Mouse (Mus musculus) c-Kit-positive CD71-negative TER-119-negative erythroid progenitor cells, embryonic 14.5 days (primary cell): ENCODE results near the gene Dnah2.

Source experiments
- DNase-seq: peaks from one replicate; pipeline ENCODE4 v3.0.0-alpha.2; 2013; ENCODE audit warnings: low read depth

Gene Dnah2

DNA sequence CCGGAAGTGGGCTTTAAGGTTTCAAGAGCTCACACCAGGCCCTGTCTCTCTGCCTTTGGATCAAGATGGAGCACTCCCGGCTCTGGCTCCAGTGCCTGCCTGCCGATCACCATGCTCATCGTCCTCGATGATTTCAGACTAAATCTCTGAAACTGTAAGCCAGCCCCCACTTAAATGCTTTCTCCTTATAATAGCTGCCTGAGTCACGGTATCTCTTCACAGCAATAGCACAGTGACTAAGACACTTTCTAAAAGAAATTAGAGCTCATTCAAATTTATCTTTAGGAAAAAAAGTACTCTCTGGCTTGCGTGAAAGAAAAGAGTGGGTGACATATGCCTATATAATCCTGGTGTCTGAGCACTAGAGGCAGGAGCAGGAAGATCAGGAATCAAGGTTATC is 84.9 kb downstream of the Dnah2 start:
- DNase-seq, result no peak

DNA sequence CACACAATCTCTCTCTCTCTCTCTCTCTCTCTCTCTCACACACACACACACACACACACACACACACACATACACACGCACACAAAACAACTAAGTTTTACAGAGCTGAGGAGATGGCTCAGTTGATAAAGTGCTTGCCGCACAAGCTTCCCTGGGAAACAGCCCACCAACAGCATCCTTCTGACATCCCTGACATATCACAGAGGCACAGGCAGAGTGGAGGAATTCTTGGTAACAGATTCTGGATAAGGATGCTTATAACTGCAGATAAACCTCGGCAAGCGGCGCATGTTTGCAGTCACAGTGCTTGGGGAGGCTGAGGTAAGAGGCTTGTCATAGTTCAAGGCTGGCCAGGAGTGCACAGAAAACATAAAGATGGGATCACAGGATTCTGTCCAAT is 87.3 kb downstream of the Dnah2 start:
- no peak for DNase-seq

DNA sequence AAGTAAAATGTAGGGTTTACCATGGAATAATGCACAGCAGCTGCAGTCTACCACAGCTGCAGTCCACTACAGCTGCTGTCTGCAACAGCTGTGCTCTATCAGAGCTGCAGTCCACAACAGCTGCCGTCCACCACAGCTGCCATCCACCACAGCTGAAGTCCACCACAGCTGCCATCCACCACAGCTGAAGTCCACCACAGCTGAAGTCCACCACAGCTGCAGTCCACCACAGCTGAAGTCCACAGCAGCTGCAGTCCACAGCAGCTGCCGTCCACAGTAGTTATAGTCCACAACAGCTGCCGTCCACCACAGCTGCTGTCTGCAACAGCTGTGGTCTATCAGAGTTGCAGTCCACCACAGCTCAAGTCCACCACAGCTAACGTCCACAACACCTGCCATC is 89.0 kb downstream of the Dnah2 start:
- no peak for DNase-seq

DNA sequence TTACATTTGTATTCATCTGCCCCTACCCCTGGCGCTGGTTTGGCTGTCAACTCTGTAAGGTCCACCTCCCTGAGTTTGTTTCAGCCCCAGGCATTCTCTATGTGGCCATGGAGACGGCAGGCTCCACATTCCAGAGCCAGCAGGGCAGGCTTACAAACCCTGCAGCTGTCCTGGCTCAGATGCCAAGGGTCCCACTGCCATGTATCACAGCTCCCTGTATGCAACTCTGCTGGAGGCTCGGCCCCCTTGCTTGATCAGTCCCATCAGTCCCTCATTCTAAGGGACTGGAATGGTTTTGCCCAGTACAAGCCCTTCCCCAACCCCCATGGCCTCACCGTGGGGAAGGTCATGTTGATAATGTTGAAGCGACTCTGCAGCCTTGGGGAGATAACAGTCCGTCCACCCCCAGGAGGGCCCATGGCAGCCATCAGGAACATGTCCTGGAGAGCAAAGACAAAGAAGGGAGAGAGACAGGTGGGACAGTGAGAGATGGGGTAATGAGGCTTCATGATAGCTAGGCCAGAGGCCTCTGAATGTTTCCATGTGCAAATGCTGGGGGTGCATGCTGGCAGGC is 91.8 kb downstream of the Dnah2 start:
- no peak for DNase-seq

DNA sequence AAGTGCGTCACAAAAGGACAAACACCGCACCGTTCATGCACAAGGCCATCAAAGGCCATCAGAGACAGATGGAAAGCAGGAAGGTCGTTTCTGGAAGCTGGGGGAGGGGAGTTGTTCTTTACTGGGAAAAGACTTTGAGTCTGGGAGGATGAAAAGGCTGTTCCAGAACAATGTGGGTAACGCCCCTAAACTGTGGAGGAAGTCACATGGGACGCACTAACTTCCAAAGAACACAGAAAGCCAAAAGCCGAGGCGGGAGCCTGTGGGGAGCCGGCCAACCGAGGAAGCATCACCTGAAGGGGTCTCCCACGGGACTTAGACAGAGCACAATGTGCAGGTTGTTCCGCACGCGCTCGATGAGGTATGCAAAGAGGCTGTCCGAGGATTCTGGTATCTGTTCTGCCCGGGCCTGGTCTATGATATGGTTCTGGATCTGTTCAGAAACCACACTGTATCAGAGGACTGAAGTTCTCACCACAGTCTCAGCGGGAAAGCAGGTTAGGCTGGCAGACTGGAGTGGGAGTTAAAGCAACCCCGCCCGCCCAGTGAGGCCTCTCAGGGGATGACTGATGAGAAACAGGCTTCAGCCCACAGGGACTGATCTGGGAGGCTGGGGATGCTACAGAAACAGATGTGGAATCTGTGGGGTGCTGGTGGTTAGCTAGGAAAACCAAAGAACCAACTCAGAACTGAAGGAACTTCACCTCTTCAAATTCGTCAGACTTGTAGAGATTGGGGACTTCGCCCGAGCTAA is 96.6 kb downstream of the Dnah2 start:
- no peak for DNase-seq

DNA sequence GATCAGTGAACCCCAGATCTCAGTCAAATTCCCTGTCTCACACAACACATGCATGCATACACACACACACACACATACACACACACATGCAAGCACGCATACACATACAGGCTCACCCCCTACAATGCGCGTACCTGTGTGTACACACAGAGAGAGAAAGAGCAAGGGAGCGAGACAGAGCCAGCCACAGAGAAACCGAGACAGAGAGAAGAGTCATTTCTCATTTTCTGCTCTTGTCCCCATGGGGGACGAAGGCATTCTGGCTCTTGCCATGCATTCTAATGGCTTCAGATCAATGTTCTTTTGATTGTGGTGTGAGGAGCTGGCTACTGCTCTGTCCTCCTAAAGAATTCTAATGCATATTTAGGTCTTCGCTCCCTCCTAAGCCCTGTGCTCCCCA is 101.6 kb downstream of the Dnah2 start:
- DNase-seq, result no peak

DNA sequence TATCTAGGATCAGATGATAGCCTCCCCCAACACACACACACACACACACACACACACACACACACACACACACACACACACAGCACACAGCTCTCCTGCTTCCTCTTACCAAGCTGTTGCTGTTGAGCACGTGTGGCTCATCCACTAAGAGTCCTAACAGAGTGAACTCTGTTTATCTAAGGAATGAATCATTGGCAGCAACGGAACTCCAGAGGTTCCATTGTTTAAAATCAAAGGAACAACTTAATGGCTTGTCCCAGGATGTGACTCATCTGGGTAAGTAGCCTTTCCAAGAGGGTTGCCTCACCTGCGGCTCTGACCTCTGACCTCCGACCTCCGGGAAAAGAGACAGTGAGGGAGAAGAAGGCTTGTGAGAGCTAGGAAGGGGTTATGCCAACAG is 105.6 kb downstream of the Dnah2 start:
- DNase-seq, result no peak

DNA sequence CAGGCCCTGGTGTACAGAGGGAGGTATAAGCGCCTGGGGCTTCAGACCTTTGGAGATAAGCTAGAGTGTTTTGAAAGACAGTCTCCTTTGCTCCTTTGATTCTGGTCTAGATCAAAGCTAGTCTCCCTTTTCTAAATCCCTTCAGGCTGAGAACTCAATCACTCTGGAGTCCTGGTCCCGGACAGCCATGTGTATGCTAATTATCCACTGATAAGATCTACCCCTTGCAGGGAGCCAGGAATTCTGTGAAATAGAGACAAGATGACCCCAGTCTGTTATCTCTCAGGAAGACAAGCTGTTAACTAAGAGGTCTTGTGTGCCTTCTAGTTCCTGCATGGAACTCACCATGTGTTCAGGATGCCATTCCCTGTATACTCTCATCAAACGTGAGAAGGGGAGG is 111.6 kb downstream of the Dnah2 start:
- DNase-seq, result no peak

DNA sequence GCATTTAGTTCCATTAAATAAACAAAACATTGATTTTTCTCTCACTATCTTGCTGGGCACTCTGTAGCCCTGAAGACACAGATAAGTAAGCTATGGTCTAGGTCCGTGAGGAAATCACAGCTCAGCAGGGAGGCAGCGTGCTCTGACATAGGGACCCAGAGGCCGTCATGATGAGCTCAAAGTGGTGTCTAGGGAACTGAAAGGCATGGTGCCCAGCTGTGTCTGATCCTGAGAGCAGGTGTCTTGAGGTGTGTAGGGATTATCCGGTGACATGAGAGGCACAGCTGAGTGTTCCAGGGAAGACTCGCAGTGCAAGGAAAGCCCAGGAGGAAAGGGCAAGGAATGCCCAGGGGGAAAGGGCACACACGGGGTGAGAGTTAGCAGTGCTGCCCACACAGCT is 115.7 kb downstream of the Dnah2 start:
- DNase-seq, result no peak

DNA sequence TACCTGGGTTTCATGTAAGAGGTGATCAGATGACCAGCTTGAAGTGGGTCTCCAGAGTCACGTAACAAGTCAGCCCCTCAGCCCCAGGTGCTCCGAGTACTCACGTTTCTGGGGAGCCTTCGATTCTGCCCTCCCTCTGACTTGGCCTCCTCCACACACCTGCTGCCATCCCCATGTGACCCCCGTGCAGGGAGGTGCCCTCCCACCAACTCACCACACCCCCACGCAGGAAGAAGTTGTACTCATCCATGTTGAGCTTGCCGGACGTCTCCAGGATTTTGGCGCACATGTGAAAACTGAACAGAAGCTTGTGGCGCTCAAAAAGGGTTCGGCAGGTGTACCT is 116.3 kb downstream of the Dnah2 start:
- DNase-seq, result no peak

DNA sequence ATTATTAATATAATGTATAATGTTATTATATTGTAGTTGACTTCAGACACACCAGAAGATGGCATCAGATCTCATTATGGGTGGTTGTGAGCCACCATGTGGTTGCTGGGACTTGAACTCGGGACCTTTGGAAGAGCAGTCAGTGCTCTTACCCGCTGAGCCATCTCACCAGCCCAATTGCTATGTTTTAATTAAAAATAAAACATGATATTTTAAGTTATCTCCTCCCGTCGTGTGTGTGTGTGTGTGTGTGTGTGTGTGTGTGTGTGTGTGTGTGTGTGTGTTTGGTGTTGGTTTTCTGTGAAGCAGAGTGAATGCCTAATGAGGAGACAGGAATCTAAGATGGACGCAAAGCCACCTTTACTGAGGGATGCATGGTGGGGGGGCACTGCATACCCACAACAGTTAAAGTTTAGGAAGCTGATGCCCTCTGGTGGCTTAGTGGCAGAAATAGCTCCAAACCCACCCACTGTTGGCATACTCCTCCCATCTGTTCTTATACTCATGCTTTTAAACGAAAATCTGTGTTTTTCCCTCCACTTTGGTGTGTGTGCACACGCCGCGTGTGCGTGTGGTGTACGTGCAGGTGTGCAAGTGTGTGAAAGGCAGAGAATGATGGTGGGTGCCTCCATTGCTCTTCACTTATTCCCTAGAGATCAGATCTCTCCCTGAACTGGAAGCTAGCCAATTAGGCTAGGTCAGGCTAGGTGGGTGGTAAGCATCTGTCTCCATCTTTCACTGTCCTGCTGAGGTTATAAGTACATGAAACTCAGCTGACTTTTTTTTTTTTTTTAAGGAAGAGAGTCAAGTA is 116.9 kb downstream of the Dnah2 start:
- DNase-seq, result no peak

DNA sequence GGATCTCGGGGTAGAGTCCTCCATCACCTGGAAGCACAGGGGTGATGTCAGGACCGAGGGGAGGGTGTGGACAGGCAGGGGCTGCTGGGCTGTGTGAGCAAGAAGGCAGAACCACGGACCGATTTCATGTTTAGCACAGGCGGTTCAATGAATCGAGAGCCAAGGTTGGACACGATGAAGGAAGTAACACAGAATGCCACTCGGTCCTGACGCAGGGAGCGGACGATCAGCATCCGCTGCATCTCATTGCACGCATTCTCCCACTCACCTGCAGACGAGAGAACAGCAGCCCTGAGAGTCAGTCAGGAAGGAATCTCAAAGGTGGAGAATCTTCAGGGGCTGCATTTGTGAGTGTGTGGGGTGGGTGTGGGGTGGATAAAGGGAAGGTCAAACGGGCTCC is 118.3 kb downstream of the Dnah2 start:
- no peak for DNase-seq

DNA sequence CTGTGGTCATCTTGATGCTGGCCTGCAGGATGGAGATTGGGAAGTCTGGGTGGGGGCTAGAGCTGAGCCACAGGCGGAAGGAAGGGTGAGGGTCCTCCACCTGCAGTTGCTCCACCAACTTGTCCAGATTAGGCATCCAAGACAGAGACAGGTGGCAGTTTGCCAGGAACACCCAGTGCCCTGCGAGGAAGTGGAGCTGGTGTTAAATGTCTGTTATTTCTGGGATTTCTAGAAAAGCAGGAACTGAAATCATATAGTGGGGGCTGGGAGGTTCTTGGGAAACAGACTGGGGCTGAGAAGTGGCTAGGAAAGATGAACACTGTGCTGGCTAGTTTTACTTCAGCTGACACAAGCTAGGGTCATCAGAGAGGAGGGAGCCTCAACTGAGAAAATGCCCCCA is 119.6 kb downstream of the Dnah2 start:
- DNase-seq, result no peak

DNA sequence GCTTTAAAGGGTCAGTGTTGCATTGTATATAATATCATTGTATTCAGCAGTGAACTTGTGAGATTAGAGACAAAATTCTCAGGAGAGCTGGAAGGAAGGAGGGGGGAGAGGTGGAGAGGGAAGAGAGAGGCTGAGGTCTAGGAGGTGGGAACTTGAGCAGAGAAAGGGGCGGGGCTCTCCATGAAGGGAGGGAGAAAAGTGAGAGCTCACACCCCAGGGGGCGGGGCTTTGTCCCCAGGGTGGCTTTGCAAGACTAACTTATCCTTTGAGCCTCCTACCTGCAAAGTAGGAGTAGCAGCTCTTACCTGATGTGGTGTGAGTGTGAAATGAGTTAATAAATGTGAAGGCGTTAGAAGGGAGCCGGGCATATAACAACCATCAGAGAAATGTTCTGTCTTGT is 120.2 kb downstream of the Dnah2 start:
- DNase-seq, result no peak

DNA sequence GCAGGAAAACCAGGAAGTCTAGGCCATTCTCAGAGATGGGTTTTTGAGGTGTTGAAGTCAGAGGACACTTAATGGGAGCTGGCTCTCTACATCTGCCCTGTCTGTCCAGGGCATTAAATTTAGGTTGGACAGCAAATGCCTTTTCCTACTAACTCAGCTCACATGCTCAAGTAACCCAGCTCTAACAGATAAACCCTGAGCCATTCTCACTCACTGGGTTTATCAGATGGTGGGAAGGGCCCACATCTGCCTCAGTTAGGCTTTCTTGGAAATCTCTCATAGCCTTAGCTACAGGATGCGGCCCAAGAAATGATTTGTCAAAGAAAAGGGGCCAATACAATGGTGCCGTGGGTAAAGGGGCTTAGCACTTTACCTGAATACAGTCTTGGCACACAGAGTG is 122.7 kb downstream of the Dnah2 start:
- no peak for DNase-seq

DNA sequence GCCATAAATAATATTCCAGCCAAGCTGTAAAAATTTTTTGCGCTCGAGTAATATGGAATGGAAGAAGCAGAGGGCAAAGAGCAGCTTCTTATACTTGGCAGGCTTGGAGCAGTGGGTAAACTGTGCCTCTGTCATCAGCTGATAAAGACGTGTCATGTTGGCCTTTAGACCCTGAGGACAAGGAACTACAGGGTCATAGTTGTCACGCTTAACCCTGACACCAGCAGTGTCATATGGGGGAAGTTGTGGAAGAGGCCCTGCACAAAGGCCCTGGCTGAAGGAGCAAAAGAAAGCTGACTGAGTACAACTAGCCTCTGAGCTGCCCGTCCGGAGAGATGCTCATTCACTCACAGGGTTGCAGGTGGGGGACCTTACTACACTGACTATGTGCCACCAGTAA is 125.0 kb downstream of the Dnah2 start:
- no peak for DNase-seq

DNA sequence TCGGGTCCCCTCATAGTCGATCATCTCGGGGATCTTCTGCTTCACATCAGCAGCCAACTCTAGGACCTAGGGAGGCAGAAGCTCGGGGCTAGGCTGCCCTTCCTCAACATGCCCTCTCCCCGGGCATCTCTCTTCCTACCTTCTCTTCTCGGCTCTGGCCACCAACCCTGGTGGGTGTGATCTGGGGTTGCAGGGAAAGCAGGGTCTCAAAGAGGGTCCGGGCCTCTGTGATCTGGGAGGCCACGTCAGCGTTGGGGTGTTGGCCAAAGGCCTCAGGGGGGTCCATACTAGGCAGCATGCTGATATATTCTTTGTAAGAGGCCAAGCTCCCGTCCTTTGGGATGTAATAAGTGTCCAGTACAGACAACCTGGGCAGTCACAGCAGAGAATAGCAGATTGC is 126.1 kb downstream of the Dnah2 start:
- no peak for DNase-seq

DNA sequence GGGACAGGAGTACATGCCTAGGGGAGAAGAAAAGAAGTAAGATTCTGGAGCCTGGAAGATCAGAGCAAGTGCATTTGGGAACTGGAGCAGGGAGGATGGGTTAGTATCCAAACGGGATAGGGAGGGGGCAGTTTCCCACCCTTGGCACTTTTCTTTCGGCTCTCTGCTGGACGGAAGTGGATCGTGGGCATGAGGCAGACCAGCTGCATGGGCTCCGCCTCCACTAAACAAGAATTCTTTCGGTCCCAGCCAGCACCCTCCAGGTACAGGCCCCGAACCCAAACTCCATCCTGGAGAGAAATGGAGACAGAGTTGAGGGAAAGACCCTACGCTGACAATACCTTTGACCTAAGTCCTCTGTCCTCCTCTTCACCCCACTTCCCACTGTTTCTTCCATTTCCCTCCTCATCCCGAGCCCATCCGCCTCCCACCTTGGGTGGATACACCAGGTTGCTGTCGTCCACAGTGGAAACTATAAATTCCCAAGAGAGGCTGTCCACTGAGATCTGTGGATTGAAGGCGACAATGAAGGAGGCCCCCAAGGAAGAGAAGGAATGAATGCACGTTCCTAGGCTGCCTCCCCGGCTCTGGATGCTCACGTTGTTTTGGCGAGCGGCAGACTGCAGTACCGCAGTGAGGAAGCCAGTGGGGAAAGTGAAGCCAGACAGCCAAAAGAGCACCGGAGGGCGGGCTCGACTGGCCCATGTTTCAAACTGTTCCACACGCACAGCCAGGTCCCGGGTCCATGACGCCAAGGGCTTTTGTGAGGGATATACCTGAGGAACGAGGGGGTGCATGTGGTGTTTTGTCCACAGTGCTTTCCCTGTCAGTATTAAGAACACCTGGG is 127.6 kb downstream of the Dnah2 start:
- no peak for DNase-seq

DNA sequence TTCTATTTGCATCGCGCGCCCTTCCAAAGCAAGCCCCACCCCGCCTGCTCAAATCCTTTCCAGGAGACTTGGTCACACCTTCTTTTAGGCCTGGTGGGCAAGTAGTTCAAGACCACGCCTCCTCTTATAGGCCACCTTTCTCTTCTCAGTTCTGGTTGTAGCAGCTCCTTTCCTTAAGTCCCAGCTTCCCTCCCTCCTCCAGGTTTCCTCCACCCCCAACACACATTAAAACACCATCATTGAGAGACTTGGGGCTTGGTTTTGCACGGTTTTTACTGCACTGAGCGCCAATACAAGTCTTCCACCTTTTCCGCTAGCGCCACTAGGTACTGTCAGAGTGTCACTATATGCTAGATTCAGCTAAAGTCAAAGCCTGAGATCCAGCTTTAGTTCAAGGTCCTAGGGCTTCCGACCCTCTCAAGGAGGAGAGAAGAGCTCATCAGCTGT is 128.3 kb downstream of the Dnah2 start:
- no peak for DNase-seq

DNA sequence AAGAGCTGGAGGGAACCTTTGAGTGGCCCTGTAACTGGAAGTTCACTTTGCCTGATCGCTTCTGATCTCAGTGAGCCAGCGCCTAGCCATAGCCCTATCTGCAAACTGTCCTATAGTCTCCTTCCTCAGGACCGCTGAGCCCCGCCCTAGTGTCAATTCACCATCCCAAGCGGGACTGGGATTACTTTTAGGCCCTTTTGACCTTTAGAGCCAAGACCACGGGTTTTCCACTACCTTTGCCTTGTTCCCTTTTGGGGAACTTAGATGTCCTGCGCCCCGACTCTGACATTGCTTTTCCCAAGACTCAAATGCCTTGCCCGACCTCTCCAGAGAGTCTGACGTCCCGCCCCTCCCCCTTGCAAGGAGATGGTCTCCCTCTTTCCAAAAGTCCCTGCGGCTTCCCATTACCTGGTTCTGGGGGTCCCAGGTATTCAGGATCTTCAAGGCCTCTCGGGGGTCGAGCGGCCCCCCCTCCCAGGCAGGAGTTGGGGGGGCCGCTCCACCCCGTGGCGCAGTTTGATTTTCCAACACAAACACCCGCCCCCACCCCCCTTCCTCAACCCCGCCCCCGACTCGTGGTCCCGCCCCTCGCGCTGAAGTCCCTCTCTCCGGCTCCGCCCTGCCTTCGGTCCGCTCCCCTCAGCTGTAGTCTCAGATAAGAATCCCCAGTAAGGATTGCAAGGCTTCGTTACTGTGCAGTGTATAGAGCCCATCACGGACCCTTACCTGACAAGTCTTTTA is 128.9 kb downstream of the Dnah2 start:
- DNase-seq, result no peak

DNA sequence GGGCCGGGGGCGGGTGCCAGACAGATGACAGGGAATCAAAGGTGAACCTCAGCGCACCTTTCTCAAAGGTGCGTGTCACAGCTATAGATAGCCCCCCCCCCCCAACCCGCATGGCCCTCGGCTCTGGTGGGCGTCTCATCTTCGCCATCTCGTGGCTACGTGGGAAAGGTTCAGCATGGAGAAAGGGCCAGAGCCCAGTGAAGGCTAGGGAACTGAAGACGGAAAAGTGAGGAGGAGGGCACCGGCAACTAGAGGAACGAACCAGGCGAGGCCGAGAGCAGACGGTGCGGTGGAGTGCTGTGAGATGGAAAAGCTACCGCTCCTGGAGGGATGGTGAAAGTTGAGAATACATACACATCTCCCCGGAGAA is 129.5 kb downstream of the Dnah2 start:
- DNase-seq, result no peak
